Mouse (Mus musculus) testis, adult 2 months (tissue): ENCODE data around the gene Ttll3. TPM values are rescaled to one million over a fixed set of nuclear protein-coding genes. Genes with fewer than 3 reads are reported as not detected.

Experiments
- H3K27ac ChIP-seq: fragments of 200-500 bp; 2 replicates; pipeline ENCODE4 v1.5.1; 2012; ENCODE audit warnings: low read depth, low read length; ENCODE audit not compliant: control insufficient read depth, insufficient read depth
- H3K27me3 ChIP-seq: fragments of 200-500 bp; 2 replicates; pipeline ENCODE4 v1.6.1; 2012; ENCODE audit warnings: mild to moderate bottlenecking, low read length, moderate library complexity; ENCODE audit not compliant: control insufficient read depth, insufficient read depth
- H3K36me3 ChIP-seq: fragments of 200-500 bp; 2 replicates; pipeline ENCODE4 v1.6.1; 2012; ENCODE audit warnings: mild to moderate bottlenecking, low read length; ENCODE audit not compliant: control insufficient read depth, insufficient read depth
- H3K4me1 ChIP-seq: fragments of 200-500 bp; 2 replicates; pipeline ENCODE4 v1.6.1; 2012; ENCODE audit warnings: low read length; ENCODE audit not compliant: control insufficient read depth, insufficient read depth
- H3K4me3 ChIP-seq: fragments of 200-500 bp; 2 replicates; pipeline ENCODE4 v1.5.1; 2012; ENCODE audit warnings: low read depth, mild to moderate bottlenecking, low read length, moderate library complexity, mixed read lengths; ENCODE audit not compliant: control insufficient read depth
- CTCF ChIP-seq: fragments of 200-500 bp; IDR thresholded peaks from 2 replicates; pipeline ENCODE4 v1.5.1; 2012; ENCODE audit warnings: low read depth, mild to moderate bottlenecking, inconsistent platforms, low read length, moderate library complexity; ENCODE audit not compliant: control insufficient read depth, insufficient read depth, insufficient replicate concordance
- POLR2A ChIP-seq: fragments of 200-500 bp; IDR thresholded peaks from 2 replicates; pipeline ENCODE4 v1.6.1; 2012; ENCODE audit warnings: low read depth, mild to moderate bottlenecking, inconsistent platforms, low read length, moderate library complexity; ENCODE audit not compliant: control insufficient read depth
- polyA plus RNA-seq: library from polyadenylated mRNA; depleted of rRNA; stranded (reverse); fragments of >200 nt; gene quantifications from 2 replicates; pipeline ENCODE4 v1.2.3, GENCODE M21; 2012

Gene Ttll3
- polyA plus RNA-seq, 1 experiment, result 133 TPM

GRCm38 (mm10) chr6:113392015-113392386, 2.9 kb downstream of the Ttll3 start:
- H3K27ac ChIP-seq, result no peak overlapping the region
- peaks cover 2% of the 10 kb centered on the region for H3K36me3 ChIP-seq
- H3K4me3 ChIP-seq, result peak overlapping the region; percentile 89
- H3K27me3 ChIP-seq, result no peaks in the 10 kb centered on the region
- TF ChIP-seq CTCF, result no peak
- no peak for TF ChIP-seq POLR2A
- peaks cover 9% of the 10 kb centered on the region for H3K4me1 ChIP-seq

DNA sequence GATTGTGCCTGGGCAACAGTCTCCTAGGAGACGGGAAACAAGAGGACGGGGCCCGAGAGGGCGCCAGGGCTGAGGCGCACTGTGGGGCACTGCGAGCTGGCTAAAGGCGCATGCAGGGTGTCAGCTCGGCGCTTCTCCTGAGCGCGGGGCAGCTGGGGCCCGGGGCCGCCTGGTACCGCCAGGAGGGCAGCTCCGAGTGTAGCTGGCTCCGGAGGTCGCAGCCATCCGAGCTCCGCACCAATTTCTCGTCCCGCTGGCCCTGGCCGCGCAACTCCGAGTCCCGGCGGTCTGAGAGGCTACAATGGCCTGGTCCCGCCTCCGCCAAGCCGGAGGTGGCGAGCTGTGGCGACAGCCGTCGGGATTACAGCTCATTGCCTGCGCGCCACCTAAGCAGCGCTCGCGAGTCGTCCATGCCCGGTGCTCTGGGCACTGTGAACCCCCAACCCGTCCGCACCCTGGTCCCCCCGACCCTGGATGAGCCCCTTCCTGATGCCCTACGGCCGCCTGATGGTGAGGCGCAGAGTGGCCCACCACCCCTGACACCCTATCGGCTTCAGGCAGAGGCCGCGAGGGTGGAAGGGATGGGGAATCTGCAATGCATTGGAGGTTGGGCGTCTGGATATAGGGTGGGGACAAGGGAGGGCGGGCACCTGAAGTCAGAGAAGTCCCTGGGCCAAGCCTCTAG, 3.5 kb downstream of the Ttll3 start:
- TF ChIP-seq POLR2A, result peak; percentile 75; the same call in 1 of the 2 replicates
- no peak for TF ChIP-seq CTCF
- Histone ChIP-seq H3K4me3 (peak overlapping the region; percentile 89), H3K27ac (peak overlapping the region; percentile 58), H3K27me3 (no peaks in the 10 kb centered on the region), H3K36me3 (peaks cover under 1% of the 10 kb centered on the region), H3K4me1 (peaks cover 9% of the 10 kb centered on the region)

DNA sequence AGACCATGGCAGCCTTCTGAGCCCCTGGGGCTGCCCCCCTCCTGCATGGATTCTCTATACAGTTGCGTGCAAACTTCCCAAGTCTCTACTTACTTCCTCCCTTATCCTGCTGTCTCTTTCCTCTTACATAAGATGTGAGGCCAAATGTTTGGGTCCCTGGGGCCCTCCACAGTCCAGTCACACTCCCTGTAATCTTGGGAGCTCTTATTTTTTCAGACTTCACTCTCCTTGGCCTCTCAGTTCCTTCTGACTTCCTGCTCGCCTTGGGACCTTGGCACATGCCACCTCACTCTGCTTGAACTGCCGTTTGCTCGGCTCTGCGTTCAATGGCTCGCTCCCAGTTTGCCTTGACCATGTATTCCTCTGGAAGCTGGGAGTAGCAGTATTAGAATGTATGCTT, 4.9 kb downstream of the Ttll3 start:
- Histone ChIP-seq H3K27ac (no peak overlapping the region), H3K4me3 (peak overlapping the region; percentile 89), H3K36me3 (no peaks in the 10 kb centered on the region; the same call in 1 of the 2 replicates), H3K27me3 (no peaks in the 10 kb centered on the region), H3K4me1 (peaks cover 9% of the 10 kb centered on the region)
- no peak for TF ChIP-seq CTCF
- TF ChIP-seq POLR2A, result no peak

- Histone ChIP-seq H3K4me3 (peak overlapping the region; percentile 2; the same call in 1 of the 2 replicates), H3K4me1 (peaks cover 9% of the 10 kb centered on the region), H3K27ac (no peak overlapping the region), H3K36me3 (no peaks in the 10 kb centered on the region; the same call in 1 of the 2 replicates), H3K27me3 (no peaks in the 10 kb centered on the region)
- TF ChIP-seq CTCF (no peak), POLR2A (no peak)
Measured at GRCm38 (mm10) chr6:113394811-113395210, 5.8 kb downstream of the Ttll3 start.

DNA sequence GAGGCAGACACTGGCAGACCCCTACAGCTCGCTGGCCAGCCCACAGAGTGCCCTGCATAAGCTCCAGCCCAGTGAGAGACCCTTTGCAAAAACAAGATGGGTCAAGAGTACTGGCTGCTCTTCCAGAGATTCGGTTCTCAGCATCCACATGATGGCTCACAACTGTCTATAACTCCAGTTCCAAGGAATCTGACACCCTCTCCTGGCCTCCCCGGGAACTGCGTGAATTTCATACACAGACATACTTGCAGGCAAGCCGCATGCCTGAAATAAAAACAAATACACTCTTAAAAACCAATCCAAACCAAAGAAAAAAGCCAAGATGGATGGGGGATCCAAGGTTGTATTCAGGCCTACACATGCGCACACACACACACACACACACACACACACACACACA, 6.4 kb downstream of the Ttll3 start:
- peaks cover 9% of the 10 kb centered on the region for H3K4me1 ChIP-seq
- no peaks in the 10 kb centered on the region for H3K27me3 ChIP-seq
- TF ChIP-seq CTCF, result no peak
- TF ChIP-seq POLR2A, result no peak
- no peak overlapping the region for H3K27ac ChIP-seq
- H3K4me3 ChIP-seq, result no peak overlapping the region
- no peaks in the 10 kb centered on the region for H3K36me3 ChIP-seq

DNA sequence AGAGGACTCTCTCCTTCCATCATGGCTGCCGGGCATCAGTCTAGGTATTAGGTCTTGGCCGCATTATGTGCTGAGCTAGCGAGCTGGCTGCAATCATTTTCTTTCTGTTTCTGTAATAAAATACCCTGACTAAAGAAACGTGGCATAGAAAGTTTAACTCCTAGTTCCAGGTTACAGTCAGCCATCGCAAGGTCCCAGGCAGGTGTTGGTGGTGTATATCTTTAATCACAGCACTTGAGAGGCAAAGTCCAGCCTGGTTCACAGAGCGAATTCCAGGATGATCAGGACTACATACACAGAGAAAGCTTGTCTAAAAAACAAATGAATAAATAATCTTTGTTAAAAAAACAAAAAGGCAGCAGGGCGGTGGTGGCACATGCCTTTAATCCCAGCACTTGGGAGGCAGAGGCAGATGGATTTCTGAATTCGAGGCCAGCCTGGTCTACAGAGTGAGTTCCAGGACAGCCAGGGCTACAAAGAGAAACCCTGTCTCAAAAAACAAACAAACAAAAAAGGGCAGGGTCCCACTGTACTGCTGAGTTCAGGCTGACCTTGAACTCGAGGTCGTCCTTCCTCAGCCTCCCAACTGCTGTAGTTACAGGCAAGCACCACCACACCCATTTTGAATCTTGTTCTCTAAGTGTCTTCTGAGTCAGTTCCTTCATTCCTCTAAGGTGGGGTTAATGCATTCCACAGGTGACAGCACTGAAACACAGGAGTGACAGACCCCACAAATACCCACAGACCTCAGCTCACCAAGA, 7.4 kb downstream of the Ttll3 start:
- Histone ChIP-seq H3K27ac (no peak overlapping the region), H3K4me3 (no peak overlapping the region)
- TF ChIP-seq POLR2A, result no peak
- TF ChIP-seq CTCF, result no peak

GRCm38 (mm10) chr6:113402094-113402493, 13.0 kb downstream of the Ttll3 start:
- Histone ChIP-seq H3K27me3 (no peaks in the 10 kb centered on the region), H3K4me1 (no peaks in the 10 kb centered on the region), H3K36me3 (no peaks in the 10 kb centered on the region; the same call in 1 of the 2 replicates), H3K4me3 (no peak overlapping the region), H3K27ac (no peak overlapping the region)
- no peak for TF ChIP-seq POLR2A
- no peak for TF ChIP-seq CTCF

More for the DNA sequence above, 7.4 kb downstream of the Ttll3 start:
- no peaks in the 10 kb centered on the region for H3K27me3 ChIP-seq
- H3K4me1 ChIP-seq, result peaks cover 9% of the 10 kb centered on the region
- H3K36me3 ChIP-seq, result no peaks in the 10 kb centered on the region
